Mouse (Mus musculus) neural tube, embryonic 14.5 days (tissue): Measurements from ENCODE around the gene Zc3h7b. TPM values are rescaled to one million over a fixed set of nuclear protein-coding genes. Genes with fewer than 3 reads are reported as not detected.
"Not testable (repeated sequence)": the region's sequence is repeated elsewhere in the genome, so short reads cannot be mapped to it uniquely, and the experiment has no call there.

Experiments
- ATAC-seq: fragments of 200-750 bp; cut with Nextera tagmentation; 2 replicates; pipeline ENCODE4 v1.8.0; 2017; ENCODE audit warnings: low read depth, mild to moderate bottlenecking, moderate TSS enrichment, moderate library complexity
- H3K27ac ChIP-seq: fragments of 300-500 bp; sonication (generic); 2 replicates; pipeline ENCODE4 v1.5.1; 2014; ENCODE audit warnings: low read depth, mild to moderate bottlenecking, control low read depth, low read length, moderate library complexity, mixed read lengths
- H3K27me3 ChIP-seq: fragments of 300-500 bp; sonication (generic); 2 replicates; pipeline ENCODE4 v1.6.1; 2014; ENCODE audit warnings: low read length; ENCODE audit not compliant: control insufficient read depth, insufficient read depth
- H3K36me3 ChIP-seq: fragments of 300-500 bp; sonication (generic); 2 replicates; pipeline ENCODE4 v1.6.1; 2014; ENCODE audit warnings: low read length, mixed read lengths; ENCODE audit not compliant: control insufficient read depth, insufficient read depth
- H3K4me1 ChIP-seq: fragments of 300-500 bp; sonication (generic); 2 replicates; pipeline ENCODE4 v1.6.1; 2014; ENCODE audit warnings: low read length; ENCODE audit not compliant: control insufficient read depth, insufficient read depth
- H3K4me2 ChIP-seq: fragments of 300-500 bp; sonication (generic); 2 replicates; pipeline ENCODE4 v1.6.1; 2014; ENCODE audit warnings: mild to moderate bottlenecking, low read depth, low read length, control low read depth
- H3K4me3 ChIP-seq: fragments of 300-500 bp; sonication (generic); 2 replicates; pipeline ENCODE4 v1.5.1; 2014; ENCODE audit warnings: low read depth, low read length, control low read depth, mixed read lengths
- H3K9ac ChIP-seq: fragments of 300-500 bp; sonication (generic); replicated peaks from 2 replicates; pipeline ENCODE4 v1.6.1; 2014; ENCODE audit warnings: low read depth, mild to moderate bottlenecking, control low read depth, low read length, mixed read lengths
- H3K9me3 ChIP-seq: fragments of 300-500 bp; sonication (generic); 2 replicates; pipeline ENCODE4 v1.6.1; 2016; ENCODE audit warnings: low read length; ENCODE audit not compliant: control insufficient read depth
- WGBS: fragments of 180-500 bp; shearing (Covaris S2); extraction: QIAGEN DNeasy Blood & Tissue Kit; methylation state at CpG from one replicate; pipeline ENCODE4 v1.1.7; 2014; 5-methylcytosine and 5-hydroxymethylcytosine counted together
- polyA plus RNA-seq: library from polyadenylated mRNA; unstranded; fragments of >200 nt; fragmentation: Nextera tagmentation; extraction: Ambion mirVana; gene quantifications from 2 replicates; pipeline ENCODE4 v1.2.1, GENCODE M21; 2014

The Zc3h7b gene
- polyA plus RNA-seq, 1 experiment from 2014 or later, result 72.6 TPM

DNA sequence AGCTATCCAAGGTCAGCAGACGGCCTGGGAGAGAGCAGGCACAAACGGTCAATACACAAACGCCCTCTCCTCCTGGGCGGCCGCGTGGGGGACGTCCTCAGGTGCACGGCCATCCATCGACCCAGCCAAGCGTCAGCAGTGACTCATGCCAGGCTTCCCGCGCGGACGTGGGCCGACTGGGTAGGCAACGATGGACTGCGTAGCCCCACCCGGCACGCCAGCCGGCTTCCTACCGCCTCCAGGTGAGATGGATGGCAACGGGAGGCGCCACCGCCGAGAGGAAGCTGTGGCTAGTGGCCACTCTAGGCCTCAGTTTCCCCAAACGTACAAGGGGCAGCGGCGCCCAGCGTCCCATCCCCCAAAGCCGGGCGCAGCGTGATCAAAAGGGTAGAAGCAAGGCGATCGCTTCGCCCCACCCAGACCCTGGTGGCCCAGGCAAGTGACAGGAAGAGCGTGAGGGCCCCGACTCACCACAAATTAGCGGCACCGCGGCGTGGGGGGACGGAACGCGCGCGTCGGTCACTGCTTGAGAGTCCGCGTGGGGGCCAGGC, 15.5 kb upstream of the Zc3h7b start:
- Histone ChIP-seq H3K4me3 (peak overlapping the region; percentile 75), H3K27me3 (no peaks in the 10 kb centered on the region), H3K36me3 (no peaks in the 10 kb centered on the region), H3K4me1 (peaks cover 7% of the 10 kb centered on the region), H3K9ac (peak overlapping the region; percentile 79), H3K27ac (peak overlapping the region; percentile 35), H3K4me2 (peak overlapping the region; percentile 56), H3K9me3 (no peaks in the 10 kb centered on the region)
- 0% methylated on average over 49 of the region's 49 CpGs for WGBS
- 0 out of 2 replicates have a peak, but pooled peaks have one; percentile 5 for ATAC-seq

DNA sequence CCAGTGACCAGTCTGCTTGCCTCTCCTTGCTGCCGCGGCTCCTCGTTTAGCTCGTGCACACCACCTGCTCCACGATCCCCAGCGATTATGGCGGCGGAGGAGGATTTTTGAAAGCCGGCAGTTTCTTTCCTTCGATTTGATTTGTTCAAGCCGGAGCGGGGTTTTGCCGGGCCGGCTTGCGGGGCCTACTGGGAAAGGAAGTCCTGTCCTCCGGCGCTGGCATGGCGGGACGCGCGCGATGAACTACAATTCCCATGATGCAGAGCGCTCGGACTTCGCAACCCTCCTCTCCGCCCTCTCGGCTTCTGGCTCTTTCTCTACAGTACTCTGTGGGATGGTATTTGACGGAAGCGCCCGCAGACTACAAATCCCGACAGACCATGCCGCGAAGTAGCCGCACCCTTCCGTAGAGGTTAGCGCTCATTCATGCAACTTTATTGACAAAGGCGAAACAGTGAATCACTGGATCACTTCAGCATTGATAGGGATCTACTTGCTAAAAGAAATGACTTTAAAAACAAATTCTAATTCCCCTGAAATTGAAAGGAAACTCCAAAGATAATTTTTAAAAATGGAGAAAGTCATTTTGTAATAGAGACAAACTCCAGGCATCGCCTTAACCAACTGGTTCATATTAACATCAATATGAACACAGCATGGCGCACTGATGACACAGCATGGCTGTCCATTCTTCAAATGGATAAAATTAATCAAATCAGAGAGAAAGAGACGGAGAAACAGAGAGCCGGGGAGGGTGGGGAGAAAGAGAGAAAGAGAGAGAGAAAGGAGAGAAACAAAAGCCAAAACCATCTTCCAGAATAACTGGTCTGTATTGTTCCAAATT, 14.8 kb upstream of the Zc3h7b start:
- Histone ChIP-seq H3K4me1 (peaks cover 7% of the 10 kb centered on the region), H3K4me3 (peak overlapping the region; percentile 75), H3K36me3 (no peaks in the 10 kb centered on the region), H3K9ac (peak overlapping the region; percentile 79), H3K27me3 (no peaks in the 10 kb centered on the region), H3K27ac (peak overlapping the region; percentile 35), H3K9me3 (no peaks in the 10 kb centered on the region), H3K4me2 (peak overlapping the region; percentile 56)
- 6% methylated on average over 41 of the region's 41 CpGs for WGBS
- peak; percentile 99 for ATAC-seq

DNA sequence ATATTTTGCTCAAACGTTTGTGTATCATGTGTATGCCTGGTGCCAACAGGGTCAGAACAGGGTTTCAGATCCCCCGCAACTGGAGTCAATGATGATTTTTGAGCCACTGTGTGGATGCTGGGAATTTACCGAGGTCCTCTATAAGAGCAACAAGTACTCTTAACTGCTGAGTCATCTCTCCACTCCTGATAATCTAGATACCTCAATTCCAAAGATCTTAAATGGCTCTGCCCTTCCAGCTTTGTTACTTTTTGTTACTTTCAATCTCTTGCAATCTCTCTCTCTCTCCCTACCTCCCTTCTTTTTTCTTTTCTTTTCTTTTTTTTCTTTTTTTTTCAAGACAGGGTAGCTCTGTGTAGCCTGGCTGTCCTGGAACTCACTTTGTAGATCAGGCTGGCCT, 9.8 kb upstream of the Zc3h7b start:
- H3K4me2 ChIP-seq, result no peak overlapping the region
- no peaks in the 10 kb centered on the region for H3K9me3 ChIP-seq
- ATAC-seq, result no peak
- 57% methylated on average over 3 of the region's 3 CpGs for WGBS
- H3K27ac ChIP-seq, result no peak overlapping the region
- no peaks in the 10 kb centered on the region for H3K4me1 ChIP-seq
- no peak overlapping the region for H3K4me3 ChIP-seq
- H3K9ac ChIP-seq, result no peak overlapping the region
- H3K27me3 ChIP-seq, result no peaks in the 10 kb centered on the region
- H3K36me3 ChIP-seq, result no peaks in the 10 kb centered on the region

DNA sequence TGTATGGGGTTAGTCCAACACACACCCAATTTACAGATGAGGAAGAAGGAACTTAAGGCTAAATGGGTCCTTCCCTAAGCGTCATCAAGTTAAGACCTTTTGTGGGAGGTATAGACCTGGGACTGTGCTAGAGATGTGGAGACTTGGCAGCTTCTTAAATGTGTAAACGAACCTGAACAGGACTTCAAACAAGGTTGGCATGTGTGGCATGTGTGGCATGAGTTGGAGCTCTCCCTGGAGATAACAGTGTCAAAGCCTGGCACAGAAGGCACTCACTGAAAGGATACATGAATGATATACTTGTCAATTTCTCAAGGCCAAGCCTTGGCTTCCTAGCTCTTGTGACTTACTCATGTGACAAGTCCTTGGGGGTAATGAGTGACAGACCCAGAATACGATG, 5.6 kb upstream of the Zc3h7b start:
- WGBS, result 79% methylated on average over 3 of the region's 3 CpGs
- no peak for ATAC-seq

DNA sequence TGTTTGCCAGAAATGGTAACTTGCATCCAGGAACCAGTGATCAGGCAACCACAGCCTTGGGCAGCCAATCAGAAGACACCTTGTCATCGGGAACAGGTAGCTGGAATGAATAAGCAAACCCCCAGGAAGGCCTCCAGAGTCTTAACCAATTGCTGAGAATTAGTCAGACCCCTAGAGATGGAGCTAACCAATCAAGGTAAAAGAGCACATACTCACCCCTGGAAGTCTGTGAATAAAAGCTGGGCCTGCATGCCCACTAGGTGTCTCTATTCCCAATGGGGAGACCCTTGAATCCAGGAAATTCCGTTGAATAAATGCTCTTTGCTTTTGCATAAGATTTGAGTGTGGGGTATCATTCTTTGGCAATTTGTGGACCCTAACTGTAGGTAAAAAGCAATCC, 4.9 kb upstream of the Zc3h7b start:
- 8% methylated on average over 2 of the region's 2 CpGs for WGBS
- Histone ChIP-seq H3K4me1 (no peaks in the 10 kb centered on the region), H3K27ac (no peak overlapping the region), H3K9me3 (no peaks in the 10 kb centered on the region), H3K27me3 (no peaks in the 10 kb centered on the region), H3K4me2 (no peak overlapping the region), H3K36me3 (no peaks in the 10 kb centered on the region), H3K9ac (no peak overlapping the region), H3K4me3 (no peak overlapping the region)
- no peak for ATAC-seq

More for the DNA sequence above, 5.6 kb upstream of the Zc3h7b start:
- Histone ChIP-seq H3K4me1 (no peaks in the 10 kb centered on the region), H3K9me3 (no peaks in the 10 kb centered on the region), H3K36me3 (no peaks in the 10 kb centered on the region), H3K27me3 (no peaks in the 10 kb centered on the region), H3K4me2 (no peak overlapping the region), H3K27ac (no peak overlapping the region), H3K4me3 (no peak overlapping the region), H3K9ac (no peak overlapping the region)

DNA sequence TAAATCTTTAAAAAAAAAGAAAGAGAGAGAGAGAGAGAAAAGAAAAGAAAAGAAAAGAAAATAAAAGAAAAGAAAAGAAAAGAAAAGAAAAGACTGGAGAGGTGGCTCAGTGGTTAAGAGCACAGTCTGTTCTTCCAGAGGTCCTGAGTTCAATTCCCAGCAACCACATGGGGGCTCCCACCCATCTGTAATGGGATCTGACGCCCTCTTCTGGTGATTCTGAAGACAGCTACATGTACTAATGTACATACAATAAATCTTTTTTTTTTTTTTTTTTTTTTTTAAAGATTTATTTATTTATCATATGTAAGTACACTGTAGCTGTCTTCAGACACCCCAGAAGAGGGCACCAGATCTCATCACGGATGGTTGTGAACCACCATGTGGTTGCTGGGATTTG, 2.5 kb upstream of the Zc3h7b start:
- ATAC-seq, H3K9me3 ChIP-seq, H3K36me3 ChIP-seq, H3K4me2 ChIP-seq, H3K27ac ChIP-seq, H3K27me3 ChIP-seq, H3K4me1 ChIP-seq, H3K4me3 ChIP-seq, H3K9ac ChIP-seq: not testable (repeated sequence)
- WGBS, result 34% methylated on average over 2 of the region's 2 CpGs

DNA sequence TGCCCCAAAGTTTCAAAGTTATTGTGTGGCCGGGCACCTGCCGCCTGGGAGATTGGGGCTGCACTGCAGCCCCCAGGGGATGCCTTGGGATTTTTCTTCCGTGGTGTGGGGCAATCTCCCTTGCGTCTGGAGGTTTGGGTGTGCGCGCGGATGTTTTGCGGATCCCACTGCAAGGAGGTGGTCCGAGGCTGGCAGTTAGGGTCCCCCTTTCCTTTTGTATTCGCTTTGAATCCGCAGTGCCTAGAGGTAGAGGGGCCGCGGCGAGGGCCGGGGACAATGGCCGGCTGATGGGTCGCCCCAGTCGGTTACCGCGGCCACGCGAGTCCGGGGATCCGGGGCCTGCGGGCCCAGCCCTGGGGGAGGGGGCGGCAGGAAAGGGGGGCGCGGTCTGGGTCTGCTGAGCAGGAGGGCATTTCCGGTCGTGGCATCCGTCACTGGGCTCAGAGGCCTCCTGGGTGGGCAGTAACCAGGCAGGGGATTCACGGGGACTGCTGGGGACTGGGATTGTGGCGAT, 801 bp downstream of the Zc3h7b start:
- Histone ChIP-seq H3K27me3 (no peaks in the 10 kb centered on the region), H3K9me3 (no peaks in the 10 kb centered on the region), H3K4me3 (peak overlapping the region; percentile 98), H3K4me1 (peaks cover 13% of the 10 kb centered on the region; the same call in 1 of the 2 replicates), H3K27ac (peak overlapping the region; percentile 89), H3K4me2 (peak overlapping the region; percentile 77), H3K9ac (peak overlapping the region; percentile 94), H3K36me3 (no peaks in the 10 kb centered on the region)
- ATAC-seq, result peak; percentile 85
- under 1% methylated on average over 33 of the region's 33 CpGs for WGBS

DNA sequence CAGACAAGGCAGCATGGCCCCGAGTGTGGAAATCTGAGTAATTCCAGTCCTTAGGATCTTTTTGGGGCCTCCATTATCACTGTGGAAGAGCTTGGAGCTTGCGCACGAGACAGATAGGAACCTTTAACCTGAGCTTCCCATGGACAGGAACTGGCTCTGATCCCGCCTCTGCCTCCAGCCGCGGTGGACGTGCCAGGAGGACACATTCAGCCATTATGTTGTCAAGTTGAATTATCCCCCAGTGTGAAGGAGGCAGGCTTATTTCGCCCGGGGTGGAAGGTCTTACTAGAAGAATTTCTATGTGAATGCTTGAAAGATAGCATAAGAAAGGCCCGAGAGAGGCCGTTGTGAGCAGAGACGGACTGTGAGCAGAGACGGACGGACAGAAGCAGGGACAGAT, 4.9 kb downstream of the Zc3h7b start:
- no peak for ATAC-seq
- no peaks in the 10 kb centered on the region for H3K27me3 ChIP-seq
- H3K4me1 ChIP-seq, result peaks cover 13% of the 10 kb centered on the region; the same call in 1 of the 2 replicates
- H3K9me3 ChIP-seq, result no peaks in the 10 kb centered on the region
- 33% methylated on average over 14 of the region's 14 CpGs for WGBS
- H3K4me2 ChIP-seq, result no peak overlapping the region
- no peak overlapping the region for H3K9ac ChIP-seq
- H3K36me3 ChIP-seq, result no peaks in the 10 kb centered on the region
- H3K4me3 ChIP-seq, result no peak overlapping the region
- H3K27ac ChIP-seq, result no peak overlapping the region

DNA sequence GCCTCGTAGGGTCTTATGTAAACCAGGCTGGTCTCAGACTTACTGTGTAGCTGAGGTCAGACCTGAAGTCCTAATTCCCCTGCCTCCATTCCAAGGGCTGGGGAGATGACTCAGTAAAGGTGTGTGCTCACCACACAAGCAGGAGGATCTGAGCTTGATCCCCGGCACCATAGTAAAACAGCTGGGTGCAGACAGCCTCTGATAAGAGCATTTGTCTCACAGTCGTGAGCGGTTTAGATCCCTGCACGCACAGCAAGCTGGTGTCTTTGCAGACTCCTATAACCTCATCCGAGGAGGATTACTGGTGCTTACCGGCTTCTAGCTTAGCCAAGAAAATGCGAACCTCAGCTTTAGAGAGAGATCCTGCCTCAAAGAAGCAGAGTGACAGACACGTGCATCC, 8.8 kb downstream of the Zc3h7b start:
- Histone ChIP-seq H3K36me3 (no peaks in the 10 kb centered on the region), H3K27me3 (no peaks in the 10 kb centered on the region), H3K4me2 (no peak overlapping the region), H3K27ac (no peak overlapping the region), H3K4me3 (no peak overlapping the region), H3K9ac (no peak overlapping the region), H3K4me1 (peaks cover 9% of the 10 kb centered on the region; the same call in 1 of the 2 replicates), H3K9me3 (no peaks in the 10 kb centered on the region)
- no peak for ATAC-seq
- WGBS, result 96% methylated on average over 9 of the region's 9 CpGs
